Mouse (Mus musculus) stomach, embryonic 16.5 days (tissue): ENCODE measurements at regions not wholly inside any gene's neighbourhood (a gene's known extent, or its start where the extent isn't known, plus 50 kb on each side); places are given as distances from the start of the nearest gene placed in this dataset.

Experiments
- ATAC-seq: fragments of 200-750 bp; cut with Nextera tagmentation; 2 replicates; pipeline ENCODE4 v1.8.0; 2017; ENCODE audit warnings: moderate number of reproducible peaks, moderate TSS enrichment; ENCODE audit not compliant: insufficient read depth, low FRiP score
- H3K27ac ChIP-seq: fragments of 300-500 bp; sonication (generic); 2 replicates; pipeline ENCODE4 v1.5.1; 2014; ENCODE audit warnings: low read length
- H3K27me3 ChIP-seq: fragments of 300-500 bp; sonication (generic); 2 replicates; pipeline ENCODE4 v1.6.1; 2014; ENCODE audit warnings: low read length, control low read depth, mixed read lengths; ENCODE audit not compliant: control insufficient read depth, insufficient read depth
- H3K36me3 ChIP-seq: fragments of 300-500 bp; sonication (generic); 2 replicates; pipeline ENCODE4 v1.6.1; 2014; ENCODE audit warnings: low read length; ENCODE audit not compliant: control insufficient read depth, insufficient read depth
- H3K4me1 ChIP-seq: fragments of 300-500 bp; sonication (generic); 2 replicates; pipeline ENCODE4 v1.6.1; 2014; ENCODE audit warnings: low read length, control low read depth, mixed read lengths; ENCODE audit not compliant: control insufficient read depth, insufficient read depth
- H3K4me2 ChIP-seq: fragments of 300-500 bp; sonication (generic); 2 replicates; pipeline ENCODE4 v1.6.1; 2014; ENCODE audit warnings: low read depth, low read length, mixed read lengths
- H3K4me3 ChIP-seq: fragments of 300-500 bp; sonication (generic); replicated peaks from 2 replicates; pipeline ENCODE4 v1.5.1; 2014; ENCODE audit warnings: mild to moderate bottlenecking, low read length
- H3K9ac ChIP-seq: fragments of 300-500 bp; sonication (generic); 2 replicates; pipeline ENCODE4 v1.6.1; 2014; ENCODE audit warnings: low read length
- H3K9me3 ChIP-seq: fragments of 300-500 bp; sonication (generic); replicated peaks from 2 replicates; pipeline ENCODE4 v1.6.1; 2016; ENCODE audit warnings: low read length, control low read depth; ENCODE audit not compliant: control insufficient read depth
- WGBS: fragments of 180-500 bp; shearing (Covaris S2); extraction: QIAGEN DNeasy Blood & Tissue Kit; methylation state at CpG from one replicate; pipeline ENCODE4 v1.1.7; 2014; 5-methylcytosine and 5-hydroxymethylcytosine counted together

DNA sequence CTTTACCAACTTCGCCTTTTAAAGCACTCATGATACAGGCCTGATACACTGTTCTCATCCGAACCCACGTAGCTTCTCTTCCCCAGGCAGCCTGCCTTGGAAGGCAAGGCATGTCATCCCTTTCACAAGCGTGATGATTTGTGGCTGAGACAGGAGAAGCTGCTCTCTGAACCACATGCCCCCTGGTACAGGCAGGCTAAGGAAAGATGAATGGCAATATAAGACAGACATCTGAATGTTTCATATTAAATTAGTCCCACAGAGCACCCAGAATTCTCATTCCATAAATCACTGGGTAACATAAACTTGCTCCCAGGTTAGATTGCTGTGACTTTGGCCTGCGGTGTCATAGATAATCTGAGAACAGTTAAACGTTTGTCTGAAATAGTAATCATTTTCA lies 280.9 kb upstream of the Mpped2 start:
- Histone ChIP-seq H3K4me3 (no peak overlapping the region), H3K4me2 (no peak overlapping the region), H3K9me3 (no peaks in the 10 kb centered on the region), H3K4me1 (no peaks in the 10 kb centered on the region), H3K36me3 (no peaks in the 10 kb centered on the region), H3K27ac (no peak overlapping the region), H3K27me3 (no peaks in the 10 kb centered on the region), H3K9ac (no peak overlapping the region)
- WGBS = 45% methylated on average over 6 of the region's 6 CpGs
- no peak for ATAC-seq

DNA sequence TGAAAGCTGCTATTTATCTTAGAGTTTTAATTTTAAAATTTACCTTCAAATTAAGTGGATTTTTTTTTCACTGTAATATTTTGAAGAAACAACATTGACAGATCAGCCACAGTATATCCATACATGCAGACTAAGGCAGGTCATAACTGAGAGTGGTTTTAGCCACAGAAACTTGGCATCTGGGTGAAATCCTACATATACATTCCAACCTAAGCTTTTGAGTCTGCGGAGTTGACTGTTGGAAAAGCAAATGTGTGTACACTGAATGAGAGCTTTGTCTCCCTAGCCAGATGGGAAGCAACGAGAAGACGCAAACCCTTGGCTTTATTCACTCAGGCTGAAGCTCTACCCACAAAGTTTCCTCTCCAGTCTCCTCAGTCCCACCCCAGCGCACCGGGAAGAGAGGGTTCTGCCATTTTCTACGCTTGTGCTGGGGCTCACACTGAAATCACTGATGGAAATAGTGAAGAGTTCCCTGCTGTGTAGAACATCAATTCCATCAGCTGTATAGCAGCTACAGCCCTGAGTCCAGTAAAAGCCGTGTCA lies 277.5 kb upstream of the Mpped2 start:
- Histone ChIP-seq H3K4me3 (no peak overlapping the region), H3K4me2 (no peak overlapping the region), H3K9me3 (no peaks in the 10 kb centered on the region), H3K4me1 (no peaks in the 10 kb centered on the region), H3K27me3 (no peaks in the 10 kb centered on the region), H3K27ac (no peak overlapping the region), H3K36me3 (no peaks in the 10 kb centered on the region), H3K9ac (no peak overlapping the region)
- no peak for ATAC-seq
- 73% methylated on average over 7 of the region's 7 CpGs for WGBS

DNA sequence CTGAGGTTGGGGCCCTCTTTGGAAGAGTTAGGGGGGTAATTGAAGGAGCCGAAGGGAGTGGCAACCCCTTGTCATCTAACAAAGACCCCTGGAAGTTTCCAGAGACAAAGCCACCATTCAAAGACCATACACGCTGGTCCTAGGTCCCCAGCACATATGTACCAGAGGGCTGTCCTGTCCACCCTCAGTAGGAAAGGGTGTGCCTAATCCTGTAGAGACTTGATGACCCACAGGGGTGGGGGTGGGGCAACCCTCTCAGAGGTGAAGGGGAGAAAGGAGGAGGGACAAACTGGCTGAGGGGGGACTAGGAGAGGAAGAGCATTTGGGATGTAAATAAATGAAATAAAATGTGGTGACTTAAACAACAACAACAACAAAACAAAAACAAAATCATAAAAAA lies 274.9 kb upstream of the Mpped2 start:
- Histone ChIP-seq H3K4me3 (no peak overlapping the region), H3K36me3 (no peaks in the 10 kb centered on the region), H3K4me2 (no peak overlapping the region), H3K4me1 (no peaks in the 10 kb centered on the region), H3K27me3 (no peaks in the 10 kb centered on the region), H3K27ac (no peak overlapping the region), H3K9ac (no peak overlapping the region), H3K9me3 (no peaks in the 10 kb centered on the region)
- no peak for ATAC-seq
- WGBS = 86% methylated on average over 2 of the region's 2 CpGs

DNA sequence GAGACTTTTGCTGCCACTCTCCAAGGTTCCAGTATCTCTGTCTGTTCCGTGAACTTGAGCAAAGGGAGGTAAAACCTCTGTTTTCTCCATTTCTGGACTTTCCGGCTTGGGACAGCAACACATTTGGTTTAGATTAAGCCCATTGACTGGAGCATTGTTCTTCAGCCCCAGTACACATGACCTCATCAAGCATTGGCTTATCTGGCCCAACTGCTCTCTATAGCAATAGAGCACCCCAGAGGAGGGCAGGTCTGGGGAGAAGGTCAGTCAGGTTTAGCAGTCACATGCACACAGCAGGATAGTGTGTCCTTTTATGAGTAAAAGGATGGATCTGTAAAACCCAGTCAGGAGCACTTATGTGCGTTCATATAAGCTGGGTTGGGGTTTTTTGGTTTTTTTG lies 268.1 kb upstream of the Mpped2 start:
- Histone ChIP-seq H3K9me3 (no peaks in the 10 kb centered on the region), H3K36me3 (no peaks in the 10 kb centered on the region), H3K27ac (no peak overlapping the region), H3K4me1 (no peaks in the 10 kb centered on the region), H3K9ac (no peak overlapping the region), H3K4me2 (no peak overlapping the region), H3K27me3 (no peaks in the 10 kb centered on the region), H3K4me3 (no peak overlapping the region)
- ATAC-seq = no peak
- 74% methylated on average over 3 of the region's 3 CpGs for WGBS

DNA sequence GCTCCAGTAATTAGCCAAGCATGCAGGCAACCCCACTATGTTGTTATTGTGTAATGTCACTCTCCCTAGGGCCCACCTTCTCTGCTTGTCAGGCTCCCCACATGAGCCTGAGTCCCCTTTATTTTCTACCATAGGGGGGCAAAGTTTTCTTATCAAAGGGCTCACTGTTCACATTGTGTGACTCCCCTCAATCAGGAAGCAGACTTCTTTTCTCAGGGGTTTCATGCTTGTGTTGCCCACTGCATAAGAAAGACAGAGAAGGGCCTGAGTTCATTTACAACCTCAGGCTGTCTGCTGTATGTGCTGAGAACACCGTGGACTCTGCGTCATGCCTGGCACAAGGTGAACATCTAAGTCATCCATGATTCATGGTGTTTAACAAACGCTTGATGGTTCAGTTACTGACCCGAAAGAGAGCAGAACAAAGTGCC lies 267.6 kb upstream of the Mpped2 start:
- Histone ChIP-seq H3K9me3 (no peaks in the 10 kb centered on the region), H3K36me3 (no peaks in the 10 kb centered on the region), H3K27me3 (no peaks in the 10 kb centered on the region), H3K4me3 (no peak overlapping the region), H3K4me2 (no peak overlapping the region), H3K27ac (no peak overlapping the region), H3K9ac (no peak overlapping the region), H3K4me1 (no peaks in the 10 kb centered on the region)
- WGBS = 65% methylated on average over 4 of the region's 4 CpGs
- no peak for ATAC-seq

DNA sequence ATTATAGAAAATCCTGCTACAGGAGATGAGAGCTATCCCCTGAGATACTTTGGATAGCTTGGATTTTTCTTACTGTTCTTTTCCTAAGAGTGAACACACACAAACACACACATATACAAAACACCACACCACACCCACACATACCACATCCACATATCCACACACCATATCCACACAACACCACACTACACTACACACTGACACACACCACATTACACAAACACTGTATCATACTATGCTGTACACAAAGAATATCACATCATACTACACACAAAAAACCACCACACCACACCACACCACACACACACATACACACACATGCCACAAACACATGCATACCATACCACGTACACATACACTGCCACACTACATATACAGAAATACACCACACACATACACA lies 267.1 kb upstream of the Mpped2 start:
- WGBS = 97% methylated on average over 1 of the region's 1 CpGs
- ATAC-seq = no peak
- H3K4me2 ChIP-seq = no peak overlapping the region

DNA sequence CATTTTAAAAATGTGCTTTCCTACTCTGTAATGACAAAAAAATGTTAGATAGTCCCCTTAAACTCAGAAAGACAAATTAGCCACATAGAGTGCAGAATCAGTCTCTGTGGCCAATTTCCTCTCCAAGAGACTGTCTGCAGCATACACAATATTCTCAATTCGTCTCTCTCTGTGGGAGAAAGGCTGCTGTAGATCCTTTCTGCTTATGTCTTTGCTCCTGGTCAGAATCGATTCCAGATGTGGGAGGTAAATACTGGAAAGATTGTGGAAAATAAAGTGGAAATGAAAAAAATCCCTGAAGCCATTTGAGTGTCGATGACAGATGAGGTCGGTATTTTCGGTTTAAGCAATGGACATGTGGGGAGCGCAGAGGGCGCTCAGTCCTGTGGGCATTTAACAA lies 265.8 kb upstream of the Mpped2 start:
- 68% methylated on average over 7 of the region's 7 CpGs for WGBS
- Histone ChIP-seq H3K4me2 (no peak overlapping the region), H3K4me3 (no peak overlapping the region), H3K27me3 (no peaks in the 10 kb centered on the region), H3K36me3 (no peaks in the 10 kb centered on the region), H3K27ac (no peak overlapping the region), H3K4me1 (no peaks in the 10 kb centered on the region), H3K9me3 (no peaks in the 10 kb centered on the region), H3K9ac (no peak overlapping the region)
- no peak for ATAC-seq

More for the DNA sequence above, 267.1 kb upstream of the Mpped2 start:
- Histone ChIP-seq H3K9me3 (no peaks in the 10 kb centered on the region), H3K27ac (no peak overlapping the region), H3K4me3 (no peak overlapping the region), H3K36me3 (no peaks in the 10 kb centered on the region), H3K9ac (no peak overlapping the region), H3K27me3 (no peaks in the 10 kb centered on the region), H3K4me1 (no peaks in the 10 kb centered on the region)

DNA sequence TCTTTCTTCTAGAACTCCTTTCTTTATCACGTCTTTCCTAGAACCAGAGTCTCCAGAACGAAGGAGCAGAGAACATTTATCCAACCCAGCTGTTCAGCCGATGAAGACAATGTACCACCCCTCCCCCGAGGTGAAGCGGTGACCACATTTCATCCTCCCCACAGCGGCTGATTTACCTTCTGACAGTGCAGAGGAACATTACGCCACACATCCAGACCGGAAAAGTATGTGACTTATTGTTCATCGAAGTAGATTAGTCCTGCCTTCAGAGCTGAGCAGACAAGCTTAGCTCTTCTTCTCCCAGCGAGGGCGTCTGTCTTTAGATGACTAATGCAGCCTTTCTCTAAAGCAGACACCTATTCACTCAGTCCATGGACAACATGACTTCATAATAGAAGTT lies 264.2 kb upstream of the Mpped2 start:
- Histone ChIP-seq H3K27me3 (no peaks in the 10 kb centered on the region), H3K4me3 (no peak overlapping the region), H3K9me3 (no peaks in the 10 kb centered on the region), H3K9ac (no peak overlapping the region), H3K4me2 (0 out of 2 replicates have a peak overlapping the region, but pooled peaks have one; percentile 4), H3K4me1 (no peaks in the 10 kb centered on the region), H3K36me3 (no peaks in the 10 kb centered on the region), H3K27ac (no peak overlapping the region)
- ATAC-seq = no peak
- WGBS = 26% methylated on average over 11 of the region's 11 CpGs

DNA sequence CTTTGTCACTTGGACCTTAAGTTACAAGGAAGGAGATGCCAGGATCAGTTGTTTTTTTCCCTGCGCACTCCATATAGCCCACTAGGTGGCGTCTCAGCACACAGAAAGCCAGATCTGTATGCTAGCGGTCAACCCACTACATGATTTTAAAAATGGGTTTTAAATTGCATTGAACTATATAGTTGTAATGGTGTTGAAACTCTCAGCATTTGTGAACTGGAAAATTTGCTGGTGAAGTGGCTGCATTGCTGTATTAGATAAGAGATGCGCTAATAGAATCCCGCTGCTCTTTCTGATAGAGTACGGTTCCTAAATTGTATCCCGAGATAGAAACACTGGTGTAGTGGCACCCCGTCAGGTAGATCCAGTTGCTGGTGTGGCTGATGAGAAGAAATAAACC lies 261.9 kb upstream of the Mpped2 start:
- Histone ChIP-seq H3K27me3 (no peaks in the 10 kb centered on the region), H3K4me2 (peak overlapping the region; percentile 24; the same call in 1 of the 2 replicates), H3K36me3 (no peaks in the 10 kb centered on the region), H3K9ac (no peak overlapping the region), H3K9me3 (no peaks in the 10 kb centered on the region), H3K4me3 (no peak overlapping the region), H3K4me1 (no peaks in the 10 kb centered on the region), H3K27ac (no peak overlapping the region)
- no peak for ATAC-seq
- 40% methylated on average over 8 of the region's 8 CpGs for WGBS
